Mouse (Mus musculus) cerebellum, adult 9-10 months (tissue): ENCODE results near the gene Lrig3.

ENCODE experiments used
- DNase-seq: peaks from one replicate; pipeline ENCODE4 v3.0.0; 2022

The Lrig3 gene

DNA sequence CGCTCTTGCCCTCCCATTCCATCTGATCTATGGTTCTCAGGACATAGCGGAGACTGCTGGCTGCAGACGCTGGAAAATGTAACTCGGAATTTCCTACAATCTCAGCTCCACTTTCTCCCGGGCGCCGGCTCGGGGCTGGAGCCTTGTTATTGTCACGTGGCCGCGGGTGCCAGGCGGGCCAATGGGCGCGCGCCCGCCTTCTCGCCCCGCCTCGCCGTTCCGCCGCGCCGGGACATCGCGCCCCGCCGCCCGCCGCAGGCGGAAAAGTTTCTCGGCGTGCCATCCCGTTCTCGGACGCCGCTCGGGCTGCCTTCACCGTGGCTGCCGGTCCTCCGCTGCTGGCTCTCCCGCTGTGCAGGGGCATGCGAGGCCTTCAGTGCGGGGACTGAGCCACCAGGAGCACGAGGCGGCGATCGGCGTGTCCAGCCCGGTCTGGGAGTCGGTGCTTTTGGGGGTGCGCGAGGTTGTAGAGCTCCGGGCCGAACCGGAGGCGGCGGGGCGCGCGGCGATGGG is at the start of gene Lrig3:
Gene Lrig3 (plus strand): TSS at position 201 of the 513 bp plus-strand sequence.
- DNase-seq, result peak; percentile 23

DNA sequence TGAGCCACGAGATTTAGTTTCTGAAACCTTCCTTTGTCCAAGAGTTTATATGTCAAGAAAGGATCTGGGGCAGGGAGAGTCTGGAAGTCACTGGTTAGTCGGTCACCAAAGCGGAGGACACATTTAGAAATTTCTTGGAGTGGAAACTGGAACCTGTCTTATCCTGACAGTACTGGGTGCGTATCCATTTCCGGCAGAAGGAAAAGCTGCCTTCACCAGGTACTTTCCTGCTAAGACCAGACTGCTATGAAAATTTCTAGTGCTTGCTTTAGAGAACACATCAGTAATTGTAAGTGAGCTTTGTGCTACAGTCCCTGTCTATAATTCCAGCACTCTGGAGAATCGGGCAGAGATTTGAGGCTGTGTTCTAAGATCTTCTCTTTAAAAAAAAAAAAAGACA is 49.2 kb upstream of the Lrig3 start:
- no peak for DNase-seq

DNA sequence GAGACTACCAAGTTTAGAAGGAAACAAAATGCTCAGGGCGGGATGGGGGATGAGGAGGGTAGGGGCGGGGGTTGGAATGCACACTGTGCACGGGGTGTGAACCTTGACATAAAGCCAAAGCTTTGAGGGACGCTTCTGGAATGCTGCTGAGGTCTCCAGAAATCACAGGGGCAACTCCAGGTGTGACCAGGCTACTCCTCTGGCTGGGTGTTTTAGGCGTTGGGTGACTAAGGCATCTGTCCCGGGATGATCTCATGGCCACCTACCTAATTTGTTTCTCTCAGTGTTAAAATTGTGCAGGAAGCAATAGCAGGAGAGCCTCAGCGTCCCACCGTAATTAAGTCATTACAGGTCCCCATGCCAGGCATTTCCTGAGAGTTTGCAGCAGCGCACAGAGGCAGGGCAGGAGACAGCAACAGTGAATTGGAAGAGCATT is 48.5 kb upstream of the Lrig3 start:
- no peak for DNase-seq

DNA sequence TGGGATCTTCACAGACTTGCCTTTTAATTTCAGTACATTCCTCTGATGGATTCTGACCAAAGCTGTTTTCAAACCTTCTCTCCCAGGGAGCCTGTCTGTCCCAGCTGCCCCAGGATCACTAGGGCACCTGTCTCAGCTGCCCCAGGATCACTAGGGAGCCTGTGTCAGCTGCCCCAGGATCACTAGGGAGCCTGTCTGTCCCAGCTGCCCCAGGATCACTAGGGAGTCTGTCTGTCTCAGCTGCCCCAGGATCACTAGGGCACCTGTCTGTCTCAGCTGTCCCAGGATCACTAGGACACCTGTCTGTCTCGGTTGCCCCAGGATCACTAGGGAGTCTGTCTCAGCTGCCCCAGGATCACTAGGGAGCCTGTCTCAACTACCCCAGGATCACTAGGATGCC is 47.0 kb upstream of the Lrig3 start:
- DNase-seq, result no peak

DNA sequence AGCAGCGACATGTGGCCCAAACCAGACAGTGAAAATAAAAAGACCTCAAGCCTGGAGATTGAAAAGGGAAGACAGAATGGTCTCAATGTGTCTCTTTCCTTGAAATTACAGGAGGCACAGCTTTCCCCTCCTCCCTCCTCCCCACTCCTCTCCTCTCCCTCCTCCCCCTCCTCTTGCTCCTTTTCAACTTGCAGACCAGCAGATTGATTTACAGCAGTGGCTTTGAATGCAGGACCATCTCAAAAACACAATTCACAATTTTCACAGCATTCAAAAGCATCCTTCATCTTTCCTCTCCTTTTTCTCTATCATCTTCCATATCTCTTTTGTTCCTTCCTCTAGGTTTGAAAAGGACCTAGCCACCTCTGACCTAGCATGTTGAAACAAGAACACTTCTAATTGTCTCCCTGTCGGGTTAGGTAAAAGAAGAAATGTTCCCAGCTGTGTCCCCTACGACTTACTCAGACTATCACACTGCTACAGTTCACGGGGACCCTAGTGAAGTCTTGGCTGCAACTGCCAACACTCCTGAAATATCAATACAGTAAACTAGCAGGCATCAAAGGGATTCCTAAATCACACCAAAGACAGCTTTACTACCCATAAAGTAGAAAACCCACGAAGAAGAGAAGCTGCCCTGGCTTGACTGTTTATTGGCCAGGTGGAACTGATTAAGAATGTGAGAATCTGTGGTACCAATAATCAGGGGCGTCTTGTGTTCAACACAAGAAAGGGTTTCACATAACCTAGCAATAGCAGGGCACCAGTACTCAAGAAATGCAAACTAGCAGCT is 44.1 kb upstream of the Lrig3 start:
- DNase-seq, result no peak

DNA sequence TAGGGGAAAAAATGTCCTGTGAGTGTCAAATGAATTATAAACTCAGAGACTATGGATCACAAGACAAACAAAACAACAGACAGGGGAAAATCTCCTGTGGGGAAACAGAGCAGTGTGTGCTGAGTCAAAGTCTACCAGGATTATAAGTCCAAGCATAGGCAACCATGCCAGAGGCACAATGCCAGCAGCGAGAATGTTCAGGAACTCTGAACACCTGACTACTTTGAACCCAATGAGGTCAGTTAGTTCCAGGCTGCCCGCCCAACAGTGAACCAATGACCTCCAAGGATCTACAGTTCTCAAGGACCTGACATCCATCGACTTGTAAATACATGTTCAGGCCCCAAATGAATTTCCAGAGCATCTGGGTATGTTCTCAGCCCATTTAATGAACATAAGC is 36.0 kb upstream of the Lrig3 start:
- no peak for DNase-seq

DNA sequence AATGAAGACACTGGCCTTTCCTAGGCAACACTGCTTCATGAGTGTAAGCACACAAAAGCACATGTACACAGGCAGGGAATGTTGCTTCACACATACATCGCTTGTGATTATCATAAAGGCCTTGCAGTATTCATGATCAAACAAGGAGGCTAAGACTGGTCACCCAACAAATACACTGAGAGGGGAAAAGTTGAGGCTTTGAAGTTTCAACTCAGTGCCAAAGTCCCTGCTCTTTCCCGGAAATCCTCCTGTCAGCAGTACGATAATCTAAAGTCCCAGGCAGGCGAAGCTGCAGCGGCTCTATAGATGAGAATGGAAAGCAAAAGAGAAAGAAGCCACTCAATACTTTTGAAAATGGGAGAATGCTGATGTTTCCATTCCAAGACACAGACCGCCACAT is 32.6 kb upstream of the Lrig3 start:
- DNase-seq, result no peak

DNA sequence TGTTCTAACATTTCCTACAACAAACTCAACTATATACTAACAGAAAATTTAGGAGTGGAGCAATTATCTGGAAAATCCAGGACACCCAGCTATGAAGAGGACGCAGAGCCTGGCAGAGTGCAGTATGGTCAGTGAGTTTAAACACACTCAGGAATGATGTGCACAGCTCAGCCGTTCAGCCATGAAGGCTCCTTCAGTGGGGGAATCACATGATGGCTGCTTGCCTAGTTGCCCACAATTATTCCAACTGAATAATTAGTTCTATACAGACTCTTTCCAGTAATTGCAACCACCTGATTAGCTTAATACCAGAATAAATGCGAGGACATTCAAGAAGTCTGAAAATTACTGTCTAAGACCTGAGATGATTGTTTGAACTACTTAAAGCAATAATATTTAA is 31.9 kb upstream of the Lrig3 start:
- DNase-seq, result no peak

DNA sequence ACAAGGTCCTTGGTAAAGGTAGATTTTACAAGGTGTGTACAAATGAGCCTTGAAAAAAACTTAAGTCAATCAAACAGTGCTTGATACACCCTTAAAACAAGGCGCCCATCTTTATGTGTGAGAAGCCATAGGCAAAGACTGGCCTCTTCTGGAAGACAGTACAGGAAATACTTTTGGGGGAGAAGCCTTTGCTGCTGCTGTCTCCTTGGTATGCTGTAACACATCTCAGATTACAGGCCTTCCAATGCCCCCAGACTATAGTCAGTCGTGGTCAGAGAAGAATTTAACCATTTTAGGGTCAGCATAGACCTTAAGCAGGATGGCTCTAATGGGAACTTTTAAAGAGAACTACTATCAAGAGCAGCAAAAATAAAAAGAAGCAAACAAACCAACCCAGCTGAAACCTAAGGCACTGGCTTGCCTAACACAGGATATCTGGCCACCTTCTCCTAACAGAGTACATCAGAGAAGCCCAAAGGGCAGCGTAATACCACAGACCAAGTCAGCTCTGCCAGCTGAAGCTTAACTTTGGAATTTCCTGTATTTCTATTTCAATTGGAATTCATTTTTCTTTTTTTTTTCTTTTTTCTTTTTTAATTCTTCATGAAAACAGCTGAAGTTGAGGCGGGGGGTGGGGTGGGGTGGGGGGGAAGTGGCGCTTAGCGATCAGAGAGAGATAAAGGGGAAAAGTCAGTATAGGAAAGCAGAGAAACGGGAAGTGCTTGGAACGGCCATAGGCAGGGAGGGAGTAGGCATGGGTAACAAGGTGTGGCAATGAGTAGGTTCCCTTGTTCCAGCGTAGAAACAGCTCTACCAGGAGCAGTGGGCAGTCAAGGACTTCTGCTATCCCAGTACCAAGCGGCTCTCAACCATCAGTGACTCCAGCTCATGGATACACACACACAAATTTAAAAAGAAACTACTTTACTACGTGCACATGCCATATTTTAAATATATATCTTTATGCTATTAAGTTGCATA is 28.2 kb upstream of the Lrig3 start:
- no peak for DNase-seq

DNA sequence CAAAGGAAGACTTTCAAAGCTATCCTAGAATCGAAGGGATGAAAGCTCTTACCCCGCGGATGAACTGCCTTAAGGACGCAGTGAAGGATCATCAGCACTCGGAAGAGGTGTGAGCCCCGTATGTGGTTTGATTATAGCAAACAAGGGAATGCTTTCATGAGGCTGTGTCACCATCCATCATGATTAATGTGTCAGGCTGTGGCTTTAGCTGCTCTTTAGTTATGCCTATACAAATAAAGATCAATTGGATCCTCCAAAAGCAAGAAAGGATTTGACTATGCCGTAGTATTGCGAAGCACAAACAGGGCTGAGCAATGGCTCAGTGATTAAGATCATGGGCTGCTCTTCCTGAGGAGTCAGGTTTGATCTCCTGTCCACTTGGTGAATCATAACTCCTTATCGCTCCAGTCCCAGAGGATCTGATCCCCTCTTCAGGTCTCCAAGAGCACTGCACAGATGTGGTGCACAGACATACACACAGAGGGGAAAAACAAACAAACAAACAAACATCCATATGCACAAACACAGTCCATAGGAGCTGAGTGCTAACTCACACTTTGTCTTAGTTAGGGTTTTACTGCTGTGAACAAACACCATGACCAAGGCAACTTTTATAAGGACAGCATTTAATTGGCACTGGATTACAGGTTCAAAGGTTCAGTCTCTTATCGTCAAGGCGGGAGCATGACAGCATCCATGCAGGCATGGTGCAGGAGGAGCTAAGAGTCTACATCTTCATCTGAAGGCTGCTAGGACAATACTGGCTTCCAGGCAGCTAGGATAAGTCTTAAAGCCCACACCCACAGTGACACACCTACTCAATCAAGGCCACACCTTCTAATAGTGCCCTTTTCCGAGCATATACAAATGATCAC is 27.2 kb upstream of the Lrig3 start:
- DNase-seq, result no peak

DNA sequence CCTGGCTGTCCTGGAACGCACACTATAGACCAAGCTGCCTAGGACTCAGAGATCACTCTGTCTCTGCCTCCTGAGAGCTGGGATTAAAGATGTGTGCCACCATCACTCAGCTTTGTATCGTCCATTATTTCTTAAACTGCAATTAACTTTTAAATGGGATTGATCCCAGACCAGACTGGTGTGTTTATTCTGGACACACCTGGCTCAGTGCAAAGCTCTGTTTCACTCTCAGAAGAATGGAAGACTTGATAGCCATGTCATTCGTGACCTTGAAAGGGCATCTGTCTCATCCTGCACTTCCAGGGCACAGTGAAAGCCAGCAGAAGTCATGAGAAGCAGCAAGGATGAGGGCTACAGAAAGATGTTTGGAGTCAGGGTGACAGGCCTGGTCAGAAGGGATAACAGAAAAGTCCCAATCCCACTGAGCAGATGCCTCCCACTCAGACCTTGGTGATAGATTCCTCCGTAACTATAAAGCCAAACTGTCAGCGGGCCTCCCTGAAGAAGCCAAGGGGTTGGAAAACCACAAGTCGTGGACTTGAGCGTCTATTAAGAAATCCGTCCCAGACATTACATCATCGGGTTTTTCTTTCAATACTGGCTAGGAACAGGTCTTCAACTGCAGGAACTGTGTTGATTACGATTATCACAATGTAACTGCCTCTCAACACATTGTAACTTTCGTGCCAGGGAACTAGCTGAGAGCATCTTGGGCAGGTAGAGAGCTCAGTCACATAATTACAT is 25.5 kb upstream of the Lrig3 start:
- DNase-seq, result no peak

DNA sequence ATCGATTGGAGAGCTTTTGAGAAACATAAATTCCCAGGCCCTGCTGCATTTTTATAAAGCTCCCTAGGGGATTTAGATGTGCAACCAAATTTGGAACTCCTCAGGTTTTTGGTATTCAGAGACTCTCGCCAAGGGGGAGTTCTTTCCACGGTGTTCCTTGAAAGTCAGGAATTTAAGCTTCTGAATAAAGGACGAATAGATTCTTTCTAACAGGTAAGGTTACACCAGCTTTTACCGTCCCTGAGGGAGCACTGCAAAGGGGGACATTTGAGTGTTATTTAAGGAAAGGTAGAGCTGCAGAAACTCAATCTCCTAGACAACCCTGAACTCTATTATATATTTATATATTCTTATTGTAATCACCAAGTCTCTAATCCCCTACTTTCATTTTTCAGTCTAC is 22.9 kb upstream of the Lrig3 start:
- no peak for DNase-seq

DNA sequence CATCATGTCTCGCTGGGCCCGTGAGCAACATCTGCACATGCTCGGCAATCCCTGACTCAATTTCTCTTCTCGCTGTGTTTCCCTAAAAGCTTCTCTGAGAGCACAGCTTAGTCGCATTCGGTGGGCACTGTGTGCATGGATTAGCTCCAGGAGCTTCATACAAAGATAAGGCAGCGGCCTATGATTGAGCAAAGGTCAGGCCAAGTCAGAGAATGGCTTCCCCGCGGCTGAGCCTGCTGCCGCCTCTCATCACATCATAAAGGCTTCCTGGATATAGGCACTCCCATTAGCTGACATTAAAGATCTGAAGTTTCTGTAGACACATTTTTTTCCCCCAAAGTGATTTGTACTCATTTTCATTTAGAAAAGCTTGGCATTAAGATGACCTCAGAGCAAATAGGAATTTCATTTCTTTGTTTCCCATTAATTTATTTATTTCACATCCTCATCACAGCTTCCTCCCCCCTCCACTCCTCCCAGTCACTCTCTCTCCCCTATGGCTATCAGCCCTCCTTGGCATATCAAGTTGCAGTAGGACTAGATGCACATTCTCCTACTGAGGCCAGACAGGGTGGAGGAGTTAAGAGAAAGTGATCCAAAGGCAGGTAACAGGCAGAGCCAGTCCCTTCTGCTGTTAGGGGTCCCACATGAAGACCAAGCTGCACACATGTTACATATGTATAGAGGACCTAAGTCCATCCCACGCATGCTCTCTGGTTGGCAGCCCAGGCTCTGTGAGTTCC is 21.0 kb upstream of the Lrig3 start:
- no peak for DNase-seq

DNA sequence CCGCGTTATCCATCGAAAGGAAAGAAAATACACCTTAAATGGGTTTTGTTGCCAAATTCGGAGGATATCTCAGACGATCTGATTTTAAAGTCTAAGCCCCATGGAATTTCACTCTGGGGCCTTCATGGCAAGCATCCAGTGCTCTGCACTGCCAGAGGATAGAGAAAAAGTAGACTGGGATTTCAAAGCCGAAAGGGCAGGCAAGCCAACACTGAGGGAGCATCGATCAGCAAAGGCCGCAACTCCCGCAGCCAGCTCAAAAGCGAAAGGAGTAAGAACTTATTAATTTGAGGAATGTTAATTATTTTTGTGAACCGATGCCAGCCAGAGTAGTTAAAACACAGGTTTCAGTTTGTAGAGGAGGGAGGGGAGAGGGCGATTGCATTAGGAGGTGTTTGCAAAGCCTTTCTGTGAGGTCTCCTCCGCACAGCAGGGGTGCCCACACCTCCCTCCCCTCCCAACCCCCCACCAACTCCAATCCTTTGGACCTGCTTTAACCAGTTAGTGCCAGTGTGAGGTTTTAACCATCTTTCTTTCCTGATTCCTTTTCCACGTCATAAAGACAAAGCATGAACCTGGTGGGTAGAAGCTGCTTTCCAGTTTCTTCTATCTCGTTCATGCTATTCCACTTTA is 17.0 kb upstream of the Lrig3 start:
- no peak for DNase-seq

DNA sequence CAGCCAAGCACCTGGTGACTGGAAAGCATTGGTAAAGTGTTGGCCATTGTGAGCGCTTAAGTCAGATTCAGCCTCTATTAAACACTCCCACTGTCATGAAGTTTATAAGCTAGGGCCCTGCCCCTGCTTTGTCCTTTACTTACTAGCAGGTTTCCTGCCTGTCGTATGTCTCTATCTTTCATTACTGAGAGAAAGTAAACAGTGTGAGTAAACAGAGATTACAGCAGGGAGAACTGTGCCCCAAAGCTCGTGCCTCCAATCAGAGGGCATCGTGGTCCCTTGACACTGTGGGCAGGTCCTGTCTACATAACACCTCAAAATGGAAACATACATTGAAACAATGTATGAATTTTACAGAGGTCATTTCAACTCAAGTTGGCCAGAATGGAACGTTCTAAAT is 14.3 kb upstream of the Lrig3 start:
- no peak for DNase-seq

DNA sequence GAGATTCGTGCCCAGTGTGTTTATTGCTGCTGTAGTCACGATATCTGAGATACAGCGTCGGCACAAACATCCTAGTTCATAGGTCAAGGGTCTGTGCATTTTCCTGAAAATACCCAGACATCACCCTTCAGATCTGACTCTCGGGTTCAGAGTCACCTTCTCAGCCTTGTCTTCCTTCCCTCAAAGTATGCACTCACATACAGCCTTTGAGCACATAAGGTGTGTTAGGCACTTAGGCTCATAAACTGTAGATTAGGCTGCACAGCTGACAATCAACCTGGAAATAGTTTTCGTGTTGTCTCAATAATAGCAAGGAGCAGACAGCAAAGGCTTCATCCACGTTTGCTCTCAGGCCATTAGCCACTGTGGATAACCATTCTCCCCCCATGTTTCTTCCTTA is 11.6 kb upstream of the Lrig3 start:
- DNase-seq, result no peak

DNA sequence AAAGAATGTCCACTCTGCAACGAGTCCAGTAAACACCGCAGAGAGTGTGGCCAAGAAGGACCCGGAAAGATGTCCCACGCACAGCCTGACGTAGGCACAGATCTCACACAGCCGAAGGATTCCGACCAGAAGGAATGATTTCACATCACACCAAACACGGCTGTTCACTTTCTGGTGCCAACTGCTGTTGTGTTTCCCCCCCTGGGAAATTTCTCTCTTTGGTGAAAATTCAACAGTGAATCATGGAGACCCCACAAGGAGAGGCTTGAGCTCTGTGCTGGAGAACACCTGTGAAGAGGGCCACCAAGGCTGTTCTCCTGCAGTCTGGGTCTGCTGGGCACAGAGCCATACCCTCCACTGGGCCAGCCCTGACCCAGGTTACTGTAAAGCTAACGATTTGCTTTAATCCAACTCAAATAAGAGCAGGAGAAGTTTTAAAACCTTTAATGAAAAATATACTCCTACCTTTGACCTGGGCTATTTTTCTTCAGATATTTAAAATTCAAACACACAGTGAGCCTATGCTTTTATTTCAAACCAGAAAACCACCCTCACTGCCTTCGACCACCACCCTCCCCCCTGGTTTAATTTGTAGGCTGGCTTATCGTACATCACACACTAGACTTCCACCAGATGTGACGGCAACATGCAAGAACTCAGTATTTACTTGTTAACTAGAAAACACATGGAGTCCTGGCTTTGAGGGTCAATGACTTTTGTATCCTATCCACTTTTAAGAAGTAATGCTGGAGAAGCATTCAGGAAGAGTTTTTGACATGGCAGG is 11.0 kb upstream of the Lrig3 start:
- no peak for DNase-seq

DNA sequence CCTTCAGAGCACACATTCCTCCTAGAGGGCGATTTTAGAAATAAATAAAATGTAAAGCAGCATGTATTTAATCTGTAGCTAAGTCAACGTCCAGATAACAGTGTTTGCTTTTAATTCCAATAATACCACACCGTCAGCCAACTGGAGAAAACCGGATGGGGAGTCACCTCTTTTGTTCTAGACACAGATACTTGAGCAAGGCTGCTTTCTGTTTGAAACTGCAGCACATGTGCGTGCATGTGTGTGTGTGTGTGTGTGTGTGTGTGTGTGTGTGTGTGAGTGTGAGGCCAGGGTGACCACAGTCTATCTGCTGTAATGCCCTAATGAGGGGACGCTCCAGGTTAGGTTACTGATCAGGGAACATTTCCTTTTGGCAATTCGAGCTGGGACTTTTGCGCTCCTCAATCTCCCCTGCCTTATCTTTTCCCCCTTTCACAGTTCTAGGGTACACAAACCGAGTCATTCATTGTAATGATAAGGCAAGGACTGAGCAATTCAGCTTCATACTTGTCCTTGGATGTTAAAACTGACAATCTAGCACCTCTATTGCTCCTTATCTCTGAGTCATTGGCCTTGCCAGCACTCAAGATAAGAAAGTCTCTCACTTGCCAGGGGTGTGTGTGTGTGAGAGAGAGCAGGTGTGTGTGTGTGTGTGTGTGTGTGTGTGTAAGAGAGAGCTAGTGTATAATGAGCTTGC is 4.4 kb upstream of the Lrig3 start:
- no peak for DNase-seq

DNA sequence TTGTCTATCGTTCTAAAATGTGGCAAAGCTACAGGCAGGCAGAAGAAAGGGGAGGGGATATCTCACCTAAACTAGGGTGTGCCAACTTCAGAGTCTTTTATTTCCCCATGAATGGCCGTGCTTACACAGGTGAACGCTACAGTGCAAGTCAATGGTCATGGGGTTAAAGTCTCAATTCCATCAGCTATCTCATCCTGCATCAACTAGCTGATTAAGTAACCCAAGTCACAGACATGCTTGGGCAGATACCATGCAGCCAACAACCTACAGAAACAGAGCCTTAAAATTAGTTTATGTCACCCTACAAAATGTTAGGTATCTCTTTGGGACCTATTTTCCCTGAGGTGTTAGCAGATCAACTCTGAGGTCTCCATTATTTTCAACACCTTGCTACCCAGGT is 1.3 kb upstream of the Lrig3 start:
- no peak for DNase-seq
